Mouse (Mus musculus) thymus, postnatal 14 days (tissue): ENCODE measurements around the gene Cfdp1.
A peak's percentile ranks its signal among the peaks of the same experiment; 100 is the strongest.

ENCODE experiments used
- DNase-seq: peaks from one replicate; pipeline ENCODE4 v3.0.0; 2021

The Cfdp1 gene

GRCm38 (mm10) chr8:111735335-111735761, 118.7 kb downstream of the Cfdp1 start:
- no peak for DNase-seq

DNA sequence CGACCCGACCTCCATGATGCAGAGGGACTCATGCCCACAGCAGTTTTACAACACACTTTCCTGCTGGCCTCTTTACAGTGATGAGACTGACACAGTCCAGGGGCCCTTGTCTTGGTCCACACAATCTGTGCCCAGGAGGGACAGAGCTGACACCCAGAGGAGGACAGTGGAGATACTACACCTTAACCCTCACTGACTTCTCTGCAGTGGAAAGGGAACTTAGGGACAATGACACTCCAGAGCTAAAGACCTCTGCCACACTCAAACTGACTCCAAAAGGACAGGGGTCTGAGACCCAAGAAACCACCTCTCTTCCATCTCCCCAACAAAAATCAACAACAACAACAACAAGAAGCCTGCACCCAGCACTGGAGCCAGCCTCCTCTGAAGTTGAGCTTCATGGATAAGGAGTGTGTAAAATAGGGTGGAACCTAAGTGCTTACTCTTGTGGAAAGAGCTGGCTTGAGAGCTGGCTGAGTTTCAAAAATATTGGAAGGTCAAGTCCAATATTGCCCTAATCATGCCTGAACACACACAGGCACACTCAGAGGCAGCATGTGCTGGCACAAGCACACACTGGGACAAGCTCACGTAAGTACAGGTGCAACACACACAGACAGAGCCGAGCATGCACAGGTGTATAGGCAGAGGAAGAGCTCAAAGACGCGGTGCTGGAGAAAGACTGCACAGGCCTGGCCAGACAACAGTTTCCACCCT, 119.7 kb downstream of the Cfdp1 start:
- no peak for DNase-seq

- DNase-seq = no peak
These were observed 120.4 kb downstream of the Cfdp1 start for GRCm38 (mm10) chr8:111733581-111734243.

DNA sequence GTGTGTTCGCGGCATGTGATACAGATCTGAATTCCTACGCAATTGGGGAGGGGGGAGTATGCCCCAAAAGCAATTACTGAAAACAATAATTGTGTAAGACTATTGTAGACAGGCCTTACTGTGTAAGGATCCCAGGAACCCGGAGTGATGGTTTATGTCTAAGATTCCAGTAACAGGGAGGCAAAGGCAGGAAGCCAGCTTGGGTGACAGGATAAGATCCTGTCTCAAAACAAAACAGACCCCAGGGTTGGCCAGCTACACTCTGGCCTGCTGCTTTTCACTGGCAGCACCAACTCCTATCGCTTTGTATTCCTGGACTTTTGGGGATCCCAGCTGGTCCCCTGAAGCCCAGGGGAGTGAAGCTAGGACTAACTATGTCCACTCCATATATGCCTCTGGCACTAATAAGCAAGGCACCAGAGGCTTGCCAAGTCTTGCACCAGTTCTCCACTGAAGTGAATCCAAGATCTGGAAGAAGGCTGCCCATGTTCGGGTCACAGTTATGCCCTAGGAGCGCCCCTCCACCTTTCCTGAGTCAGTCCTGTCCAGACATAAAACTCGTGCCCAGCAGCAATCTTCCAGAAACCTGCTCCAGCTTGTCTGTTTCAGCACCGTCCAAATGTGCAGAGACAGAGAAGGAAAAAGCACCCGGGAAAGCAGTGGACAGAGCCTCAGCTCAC, 121.5 kb downstream of the Cfdp1 start:
- no peak for DNase-seq

DNA sequence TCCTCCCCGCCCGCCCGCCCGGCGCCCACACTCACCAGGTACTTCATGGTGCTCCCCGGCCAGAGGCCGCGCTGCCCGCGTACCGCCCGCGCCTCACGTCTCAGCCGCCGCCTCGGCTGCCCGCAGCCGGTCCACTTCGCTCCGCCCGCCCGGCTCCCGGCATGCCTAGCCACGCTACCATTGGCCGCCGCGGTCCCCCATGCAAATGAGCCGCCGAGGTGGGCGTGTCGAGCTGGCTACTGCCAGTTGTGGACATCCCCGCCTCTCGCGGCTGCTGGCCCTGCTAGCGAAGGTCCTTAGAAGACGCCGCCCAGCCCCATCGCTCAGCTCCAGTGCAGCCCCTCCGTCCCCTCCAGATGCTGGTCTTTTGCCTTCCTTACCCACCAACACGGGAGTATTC, 122.1 kb downstream of the Cfdp1 start:
- peak; percentile 79 for DNase-seq

- DNase-seq = no peak
These were observed 122.7 kb downstream of the Cfdp1 start for GRCm38 (mm10) chr8:111731231-111731977.

DNA sequence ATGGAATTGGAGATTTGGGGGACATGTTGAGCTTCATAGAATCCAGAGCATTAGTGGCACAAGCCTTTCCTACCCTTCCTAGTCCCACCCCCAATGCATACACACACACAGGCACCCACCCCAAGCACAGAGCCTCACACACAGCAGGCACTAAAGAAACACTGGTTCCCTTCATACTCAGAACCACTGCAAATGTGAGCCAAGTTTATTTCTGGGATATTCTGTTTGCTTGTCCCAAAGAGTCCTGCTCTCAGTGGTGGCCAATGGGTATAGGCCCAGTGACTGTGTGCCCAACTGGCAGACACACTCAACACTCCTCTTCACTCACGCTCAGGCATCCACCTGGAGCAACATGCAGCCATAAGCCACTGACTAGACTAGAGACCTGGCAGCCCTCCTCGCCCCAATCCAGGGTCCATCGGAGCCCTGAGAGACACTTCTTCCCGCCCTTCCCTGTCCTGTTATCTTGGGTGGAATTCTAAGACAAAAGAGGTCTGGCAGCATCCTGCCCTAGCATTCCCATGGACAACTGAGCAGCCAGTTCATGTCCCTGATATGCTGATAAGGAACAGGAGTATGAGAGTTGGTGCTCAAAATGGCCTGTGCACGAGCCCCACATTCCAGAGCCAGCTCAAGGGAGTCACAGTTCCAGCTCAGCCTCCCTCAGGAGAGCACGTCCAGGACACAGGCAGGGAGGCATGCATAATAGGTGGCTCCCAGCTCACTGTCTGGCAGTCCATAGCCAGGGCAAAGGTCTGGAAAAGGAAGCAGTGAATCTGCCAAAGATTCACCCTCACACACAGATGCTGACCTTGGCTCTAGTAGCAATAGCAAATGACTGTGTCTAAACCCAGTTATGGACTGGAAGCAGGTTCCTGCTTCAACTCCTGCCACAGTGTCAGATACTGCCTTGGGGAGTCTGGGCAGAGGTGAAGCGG, 124.6 kb downstream of the Cfdp1 start:
- no peak for DNase-seq

GRCm38 (mm10) chr8:111728481-111728880, 125.6 kb downstream of the Cfdp1 start:
- DNase-seq = no peak

GRCm38 (mm10) chr8:111727553-111727952, 126.5 kb downstream of the Cfdp1 start:
- no peak for DNase-seq

- no peak for DNase-seq
These were observed 127.8 kb downstream of the Cfdp1 start for GRCm38 (mm10) chr8:111726102-111726900.

DNA sequence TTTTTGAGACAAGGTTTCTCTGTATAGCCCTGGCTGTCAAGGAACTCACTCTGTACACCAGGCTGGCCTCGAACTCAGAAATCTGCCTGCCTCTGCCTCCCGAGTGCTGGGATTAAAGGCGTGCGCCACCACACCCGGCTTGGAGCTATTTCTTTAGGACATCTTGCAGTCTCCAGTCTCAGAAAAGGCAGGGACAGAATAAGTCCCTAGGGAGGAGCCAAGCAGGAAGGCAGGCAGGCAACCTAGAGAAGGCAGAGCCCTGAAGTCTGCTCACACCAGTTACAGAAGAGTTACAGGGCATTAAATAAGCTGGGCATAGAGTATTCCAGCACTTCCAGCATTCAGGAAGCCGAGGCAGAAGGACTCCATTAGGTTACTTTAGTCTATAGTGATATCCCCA, 128.8 kb downstream of the Cfdp1 start:
- DNase-seq = no peak

DNA sequence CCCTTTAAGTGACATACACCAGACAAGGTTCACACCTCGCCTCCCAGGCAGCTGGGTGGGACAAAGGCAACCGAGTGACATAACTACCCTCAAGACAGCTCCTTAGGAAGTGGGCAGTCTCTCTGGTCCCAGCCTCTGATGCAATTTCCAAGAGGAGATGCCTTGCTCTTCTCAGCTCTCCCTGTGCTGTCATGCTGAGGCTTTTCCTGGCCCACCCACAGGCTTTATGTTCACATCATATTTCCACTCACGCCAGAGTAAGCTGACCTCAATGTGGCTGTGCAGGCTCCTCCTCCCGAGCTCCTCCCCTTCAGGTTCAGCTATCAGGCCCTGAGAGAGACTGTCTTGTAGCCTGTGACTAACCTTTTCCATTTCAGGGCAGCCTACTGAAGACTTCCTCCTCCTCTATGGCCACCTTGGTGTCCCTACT, 134.0 kb downstream of the Cfdp1 start:
- no peak for DNase-seq

GRCm38 (mm10) chr8:111718937-111719336, 135.2 kb downstream of the Cfdp1 start:
- no peak for DNase-seq
